Mouse (Mus musculus) MEL (cell line): ENCODE data around the gene Ldb1. TPM values are rescaled to one million over a fixed set of nuclear protein-coding genes. Genes with fewer than 3 reads are reported as not detected.
A peak's percentile ranks its signal among the peaks of the same experiment; 100 is the strongest.

Source experiments
- DNase-seq: peaks from one replicate; pipeline ENCODE4 v3.0.0; 2011; ENCODE audit warnings: low read depth, low spot score
- H3K27ac ChIP-seq: 2 replicates; pipeline ENCODE4 v1.5.1; 2012; ENCODE audit warnings: low read depth, mild to moderate bottlenecking, control low read depth, low read length, moderate library complexity; ENCODE audit not compliant: control insufficient read depth
- H3K27me3 ChIP-seq, 2 experiments: fragments of 150-350 bp in 1 of 2; sonication (generic) in 1 of 2; 2 replicates each; pipeline ENCODE4 v1.6.1; 2012; ENCODE audit warnings: low read length in 2 of 2, mild to moderate bottlenecking in 2 of 2, improper control_type of control experiment in 1 of 2, moderate library complexity in 1 of 2; ENCODE audit not compliant: insufficient read depth in 2 of 2, control insufficient read depth in 1 of 2
- H3K36me3 ChIP-seq, 2 experiments: 2 replicates each; pipeline ENCODE4 v1.6.1; 2012 to 2014; ENCODE audit warnings: low read length in 2 of 2, improper control_type of control experiment in 1 of 2, inconsistent platforms in 1 of 2, mild to moderate bottlenecking in 1 of 2; ENCODE audit not compliant: insufficient read depth in 2 of 2, control insufficient read depth in 1 of 2
- H3K4me1 ChIP-seq, 2 experiments: fragments of 150-350 bp in 1 of 2; sonication (generic) in 1 of 2; 2 replicates each; pipeline ENCODE4 v1.6.1; 2012; ENCODE audit warnings: low read length in 2 of 2, improper control_type of control experiment in 1 of 2, mild to moderate bottlenecking in 1 of 2; ENCODE audit not compliant: insufficient read depth in 2 of 2, control insufficient read depth in 1 of 2
- H3K4me3 ChIP-seq, 2 experiments: fragments of 150-350 bp in 1 of 2; sonication (generic) in 1 of 2; 2 replicates each; pipeline ENCODE4 v1.5.1; 2012; ENCODE audit warnings: low read depth in 2 of 2, low read length in 2 of 2, mild to moderate bottlenecking in 2 of 2, moderate library complexity in 2 of 2, control low read depth in 1 of 2, improper control_type of control experiment in 1 of 2; ENCODE audit not compliant: control insufficient read depth in 1 of 2, insufficient read depth in 1 of 2
- H3K79me2 ChIP-seq: 2 replicates; pipeline ENCODE4 v1.6.1; 2012; ENCODE audit warnings: mild to moderate bottlenecking, low read length, moderate library complexity; ENCODE audit not compliant: control insufficient read depth, poor library complexity, insufficient read depth
- H3K9ac ChIP-seq: 2 replicates; pipeline ENCODE4 v1.6.1; 2012; ENCODE audit warnings: low read depth, mild to moderate bottlenecking, control low read depth, low read length, moderate library complexity; ENCODE audit not compliant: control insufficient read depth, poor library complexity, severe bottlenecking
- H3K9me3 ChIP-seq: fragments of 150-350 bp; sonication (generic); replicated peaks from 2 replicates; pipeline ENCODE4 v1.6.1; 2012; ENCODE audit warnings: mild to moderate bottlenecking, low read length, improper control_type of control experiment, moderate library complexity; ENCODE audit not compliant: insufficient read depth
- ELF1 ChIP-seq: IDR thresholded peaks from 2 replicates; pipeline ENCODE4 v1.6.1; 2014; ENCODE audit warnings: low read depth, mild to moderate bottlenecking, inconsistent platforms, low read length, improper control_type of control experiment, moderate library complexity
- EP300 ChIP-seq, 2 experiments: IDR thresholded peaks; 2 replicates each; pipeline ENCODE4 v1.6.1; 2011; ENCODE audit warnings: improper control_type of control experiment in 2 of 2, low read length in 2 of 2, low read depth in 1 of 2, mild to moderate bottlenecking in 1 of 2
- GATA1 ChIP-seq: IDR thresholded peaks from 2 replicates; pipeline ENCODE4 v1.6.1; 2011; ENCODE audit warnings: low read depth, low read length, improper control_type of control experiment
- HCFC1 ChIP-seq: IDR thresholded peaks from 2 replicates; pipeline ENCODE4 v1.6.1; 2012; ENCODE audit warnings: low read depth, mild to moderate bottlenecking, inconsistent platforms, low read length, improper control_type of control experiment, moderate library complexity
- JUND ChIP-seq: IDR thresholded peaks from 2 replicates; pipeline ENCODE4 v1.6.1; 2011; ENCODE audit warnings: low read depth, mild to moderate bottlenecking, improper control_type of control experiment, low read length
- KAT2A ChIP-seq: conservative IDR thresholded peaks from 2 replicates; pipeline ENCODE4 v1.6.1; 2012; ENCODE audit warnings: low read depth, low read length, improper control_type of control experiment, inconsistent platforms
- MAFK ChIP-seq: IDR thresholded peaks from 2 replicates; pipeline ENCODE4 v1.6.1; 2011; ENCODE audit warnings: low read depth, mild to moderate bottlenecking, low read length, improper control_type of control experiment, borderline replicate concordance
- MAX ChIP-seq: IDR thresholded peaks from 2 replicates; pipeline ENCODE4 v1.6.1; 2011; ENCODE audit warnings: low read length, improper control_type of control experiment
- MEF2A ChIP-seq: IDR thresholded peaks from 2 replicates; pipeline ENCODE4 v1.6.1; 2014; ENCODE audit warnings: low read depth, mild to moderate bottlenecking, inconsistent platforms, low read length, improper control_type of control experiment; ENCODE audit not compliant: poor library complexity, insufficient replicate concordance, severe bottlenecking; ENCODE audit errors: extremely low read depth
- MXI1 ChIP-seq: IDR thresholded peaks from 2 replicates; pipeline ENCODE4 v1.6.1; 2011; ENCODE audit warnings: mild to moderate bottlenecking, low read depth, low read length, improper control_type of control experiment
- MYB ChIP-seq: IDR thresholded peaks from 2 replicates; pipeline ENCODE4 v1.6.1; 2011; ENCODE audit warnings: mild to moderate bottlenecking, low read depth, low read length, improper control_type of control experiment
- NRF1 ChIP-seq: IDR thresholded peaks from 2 replicates; pipeline ENCODE4 v1.6.1; 2014; ENCODE audit warnings: low read depth, mild to moderate bottlenecking, inconsistent platforms, low read length, improper control_type of control experiment, moderate library complexity; ENCODE audit not compliant: poor library complexity, insufficient read depth, severe bottlenecking
- POLR2AphosphoS2 ChIP-seq: IDR thresholded peaks from 2 replicates; pipeline ENCODE4 v1.6.1; 2011; ENCODE audit warnings: low read length, improper control_type of control experiment
- RAD21 ChIP-seq: IDR thresholded peaks from 2 replicates; pipeline ENCODE4 v1.6.1; 2011; ENCODE audit warnings: mild to moderate bottlenecking, low read depth, low read length, improper control_type of control experiment
- RCOR1 ChIP-seq: IDR thresholded peaks from 2 replicates; pipeline ENCODE4 v1.6.1; 2012; ENCODE audit warnings: low read depth, mild to moderate bottlenecking, inconsistent platforms, low read length, improper control_type of control experiment
- TAL1 ChIP-seq: IDR thresholded peaks from 2 replicates; pipeline ENCODE4 v1.6.1; 2012; ENCODE audit warnings: mild to moderate bottlenecking, inconsistent platforms, low read length, moderate library complexity, mixed read lengths
- USF1 ChIP-seq: IDR thresholded peaks from 2 replicates; pipeline ENCODE4 v1.6.1; 2014; ENCODE audit warnings: low read depth, mild to moderate bottlenecking, inconsistent platforms, low read length, improper control_type of control experiment, moderate library complexity
- polyA plus RNA-seq, 2 experiments: library from polyadenylated mRNA; stranded (reverse) in 1 of 2; unstranded in 1 of 2; fragments of >175 nt in 1 of 2; fragments of >200 nt in 1 of 2; gene quantifications; 2 replicates each; pipeline versions ENCODE4 v1.2.1 to v1.2.4; 2012; ENCODE audit warnings: low replicate concordance in 2 of 2, low read depth in 1 of 2; ENCODE audit not compliant: insufficient read length in 2 of 2, insufficient read depth in 1 of 2, missing spikeins in 1 of 2
- total RNA-seq: library from RNA; depleted of rRNA; stranded (reverse); fragments of 300-350 nt; gene quantifications from 2 replicates; pipeline ENCODE4 v1.2.3, GENCODE M21; 2012

The Ldb1 gene
- total and polyA plus RNA-seq, 3 experiments: 357 to 842 (median 632) TPM

GRCm38 (mm10) chr19:46002279-46002678 lies 42.7 kb downstream of the Ldb1 start:
- TF ChIP-seq MAX (0 out of 2 replicates have a peak, but pooled peaks have one; percentile 29), JUND (no peak)
- TF ChIP-seq, all 39 proteins: peak for 1
- Histone ChIP-seq H3K4me1 (peaks cover 4 to 19% of the 10 kb centered on the region in 2 experiments), H3K27ac (no peak overlapping the region), H3K36me3 (peaks cover 0 to 14% of the 10 kb centered on the region in 2 experiments; a peak in 2 of 4 replicates), H3K79me2 (peaks cover 27% of the 10 kb centered on the region), H3K4me3 (no peak overlapping the region), H3K9me3 (no peaks in the 10 kb centered on the region), H3K9ac (no peak overlapping the region), H3K27me3 (no peaks in the 10 kb centered on the region)
- no peak for DNase-seq

DNA sequence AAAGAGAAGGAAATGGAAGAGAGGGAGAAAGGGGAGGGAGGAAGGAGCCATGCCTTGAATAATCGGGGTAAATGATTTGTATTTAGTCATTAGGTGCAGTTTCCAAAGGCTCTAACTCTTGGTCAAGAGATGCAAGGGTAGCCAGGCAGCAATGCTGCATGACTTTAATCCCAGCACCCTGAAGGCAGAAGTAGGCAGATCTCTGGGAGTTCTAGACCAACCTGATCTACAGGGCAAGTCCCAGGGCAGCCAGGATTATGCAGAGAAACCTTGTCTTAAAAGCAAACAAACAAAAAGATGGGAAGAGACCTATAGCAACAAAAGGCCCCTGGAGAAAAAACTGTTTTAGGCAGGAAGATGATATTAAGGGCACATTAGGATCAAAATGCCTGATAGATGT lies 45.6 kb downstream of the Ldb1 start:
- H3K9me3 ChIP-seq: no peaks in the 10 kb centered on the region
- TF ChIP-seq NRF1: no peak
- TF ChIP-seq MAFK: no peak
- TF ChIP-seq MEF2A: no peak
- no peak for TF ChIP-seq GATA1
- no peak for TF ChIP-seq POLR2AphosphoS2
- no peak for TF ChIP-seq ELF1
- no peak for TF ChIP-seq HCFC1
- no peak for TF ChIP-seq USF1
- TF ChIP-seq RAD21: no peak
- TF ChIP-seq MAX: no peak
- no peak for TF ChIP-seq TAL1
- no peak for TF ChIP-seq MXI1
- no peak for TF ChIP-seq RCOR1
- TF ChIP-seq KAT2A: no peak
- TF ChIP-seq MYB: no peak
- no peak for TF ChIP-seq EP300 (IDR thresholded peaks at IDR 0.05; ENCODE audit: low read depth in 1 of 2, low read length in 2 of 2)
- H3K79me2 ChIP-seq: peaks cover 15% of the 10 kb centered on the region
- H3K4me1 ChIP-seq: peaks cover 4 to 15% of the 10 kb centered on the region in 2 experiments
- no peaks in the 10 kb centered on the region for H3K27me3 ChIP-seq
- H3K36me3 ChIP-seq: peaks cover 0 to 12% of the 10 kb centered on the region in 2 experiments; a peak in 2 of 4 replicates
- DNase-seq: no peak
- no peak overlapping the region for H3K4me3 ChIP-seq
- no peak overlapping the region for H3K27ac ChIP-seq
- H3K9ac ChIP-seq: no peak overlapping the region
